Mouse (Mus musculus) left cerebral cortex, postnatal 14 days (tissue): ENCODE measurements around the gene Dysf. TPM values are rescaled to one million over a fixed set of nuclear protein-coding genes. Genes with fewer than 3 reads are reported as not detected.
"Not testable (repeated sequence)": the region's sequence is repeated elsewhere in the genome, so short reads cannot be mapped to it uniquely, and the experiment has no call there.

Experiments used
- DNase-seq, 2 experiments: peaks; one replicate each; pipeline ENCODE4 v3.0.0; 2021 to 2022; ENCODE audit warnings: low spot score in 2 of 2, mixed read lengths in 1 of 2
- intact Hi-C: fragments of 180-260 bp; cut with DNase I; formaldehyde crosslinking; loops from one replicate; pipeline ENCODE4 v1.15.1; 2025
- long read RNA-seq, 2 experiments: library from polyadenylated mRNA; stranded (forward); transcript quantifications; one replicate each; pipeline ENCODE4 v2.0.0; 2021
- total RNA-seq, 2 experiments: library from RNA; stranded (reverse); gene quantifications; 2 replicates each; pipeline ENCODE4 v1.2.3; 2021

Gene Dysf
- 1 to 10 TPM; 4.6 to 6.4 TPM for total RNA-seq
- long read RNA-seq, experiment 1, partial matches to known transcripts = 3 of 4 reads
- long read RNA-seq, experiment 1, other reads (novel, unspliced or antisense) = 1 of 4 reads
- long read RNA-seq, experiment 2, partial matches to known transcripts = 1 of 3 reads
- long read RNA-seq, experiment 2, other reads (novel, unspliced or antisense) = 2 of 3 reads

DNA sequence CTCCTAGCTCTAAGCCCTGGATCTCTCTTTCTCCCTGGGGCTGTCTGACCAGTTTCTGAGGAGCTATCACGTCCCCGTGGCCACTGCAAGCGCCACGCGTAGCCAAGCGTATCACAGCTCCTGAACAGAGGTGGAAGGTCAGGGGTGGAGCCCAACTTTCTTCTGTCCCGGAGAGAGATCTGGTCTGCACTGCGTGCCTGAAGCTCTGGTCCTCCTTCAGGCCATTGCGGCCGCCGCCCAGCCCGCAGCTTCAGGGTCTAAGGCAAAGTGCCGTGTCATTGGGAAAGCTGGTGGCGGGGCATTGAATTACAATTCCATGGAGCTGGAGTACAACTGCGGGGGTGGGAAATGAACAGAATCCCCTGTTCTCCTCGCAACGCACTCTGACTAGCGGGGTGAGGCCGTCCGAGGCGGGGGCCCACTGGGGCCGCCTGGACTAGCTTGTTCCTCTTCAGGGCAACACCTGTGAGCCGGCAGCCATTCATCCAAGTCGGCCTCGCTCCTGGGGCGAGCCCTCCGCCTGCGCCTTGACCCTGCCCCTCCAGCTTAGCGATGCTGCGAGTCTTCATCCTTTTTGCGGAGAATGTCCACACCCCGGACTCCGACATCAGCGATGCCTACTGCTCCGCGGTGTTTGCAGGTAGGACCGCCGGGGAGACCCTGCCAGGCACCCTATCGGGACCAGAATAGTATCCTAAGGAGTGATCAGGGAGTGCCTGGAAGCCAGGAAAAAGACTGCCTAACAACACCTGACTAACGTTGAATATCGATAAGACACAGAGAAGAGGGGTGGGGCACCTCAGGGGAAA is at the start of gene Dysf:
Dysf (plus strand) TSS at position 228 of the 809 bp plus-strand sequence.
- peak in 1 of 2 experiments; percentile 58 for DNase-seq
- intact Hi-C loops = no loop called here

DNA sequence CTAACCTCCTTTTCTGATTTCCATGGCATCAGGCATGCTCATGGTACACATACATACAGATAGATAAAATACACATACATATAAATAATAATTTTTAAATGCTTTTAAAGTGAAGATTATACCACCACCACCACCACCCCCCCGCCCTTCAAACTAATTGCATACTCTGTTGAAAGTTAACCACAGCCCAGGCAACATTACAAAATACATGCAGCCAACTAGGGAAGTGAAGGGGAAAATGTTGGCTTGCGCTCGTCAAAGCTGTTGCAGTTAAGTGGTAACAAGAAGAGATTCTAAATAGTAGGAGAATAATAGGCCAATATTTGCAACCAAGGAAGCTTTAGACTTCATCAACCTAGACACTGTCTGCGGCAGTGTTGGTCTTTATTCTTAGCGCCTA is 20.7 kb upstream of the Dysf start:
- intact Hi-C loops = no loop called here
- no peak for DNase-seq

DNA sequence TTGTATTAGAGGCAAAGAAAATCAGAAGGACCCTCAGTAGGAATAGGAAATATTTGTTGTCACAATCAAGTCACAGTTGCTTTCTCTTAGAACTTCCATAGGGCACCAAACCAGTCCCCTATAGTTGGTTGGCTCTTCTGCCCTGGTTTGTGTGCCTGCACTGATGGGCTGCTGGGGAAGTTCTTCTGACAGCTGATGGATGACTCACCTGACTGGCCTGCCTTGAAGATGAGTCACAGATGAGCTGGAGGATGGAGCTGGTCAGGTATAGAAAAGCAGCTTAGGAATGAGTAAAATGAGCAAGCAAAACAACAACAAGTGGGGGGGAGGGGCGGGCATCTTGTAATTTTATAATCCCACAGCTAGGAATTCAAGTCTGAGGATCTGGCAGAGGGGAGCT is 5.7 kb upstream of the Dysf start:
- no peak for DNase-seq
- intact Hi-C loops = no loop called here

DNA sequence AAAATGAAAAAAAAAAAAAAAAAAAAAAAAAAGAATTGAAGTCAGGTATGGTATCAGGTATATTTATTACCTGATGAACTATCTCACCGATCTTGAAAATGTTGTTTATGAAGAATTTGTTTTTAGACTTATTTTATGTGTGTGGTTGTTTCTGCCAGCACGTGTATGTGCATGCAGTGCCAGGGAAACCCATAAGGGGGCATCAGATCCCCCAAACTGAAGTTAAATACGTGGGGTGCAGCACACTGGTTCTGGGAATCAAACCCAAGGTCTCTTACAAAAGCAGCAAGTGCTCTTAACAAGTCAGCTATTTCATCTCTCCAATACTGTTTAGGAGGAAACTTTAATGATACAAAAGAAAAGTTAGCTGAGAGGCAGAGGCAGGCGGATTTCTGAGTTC is 4.1 kb upstream of the Dysf start:
- intact Hi-C loops = no loop called here
- DNase-seq = no peak

DNA sequence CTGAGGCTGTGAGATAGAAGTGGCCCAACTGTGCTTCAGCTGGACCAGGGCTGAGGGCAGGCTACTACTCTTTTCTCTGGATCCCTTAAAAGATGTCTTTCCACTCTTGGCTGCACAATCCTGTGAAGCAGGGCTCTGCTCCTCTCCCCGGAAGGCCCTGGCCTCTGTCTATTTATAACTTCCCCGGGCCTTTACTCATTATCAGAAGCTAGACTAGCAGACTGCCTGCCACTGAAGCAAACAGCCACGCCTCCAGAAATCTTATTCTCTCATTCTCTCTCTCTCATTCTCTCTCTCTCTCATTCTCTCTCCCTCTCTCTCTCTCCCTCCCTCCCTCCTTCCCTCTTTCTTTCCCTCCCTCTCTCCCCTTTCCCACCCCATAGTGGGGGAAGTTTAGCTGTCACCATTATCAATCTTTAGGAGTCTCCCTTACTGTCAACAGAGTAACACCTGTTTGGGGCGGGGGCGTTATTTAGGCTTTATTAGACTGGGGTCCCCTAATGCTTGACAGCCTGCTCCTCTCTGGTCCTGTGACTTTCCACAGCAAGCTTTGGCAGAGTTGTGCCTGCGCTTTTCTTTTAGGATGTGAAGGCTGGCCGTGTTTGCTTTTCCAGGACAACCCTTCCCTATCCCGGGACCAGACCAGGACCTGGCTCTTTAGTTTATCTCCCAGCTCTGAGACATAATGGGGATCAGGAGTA is 932 bp downstream of the Dysf start:
- intact Hi-C loops = no loop called here
- DNase-seq = no peak

DNA sequence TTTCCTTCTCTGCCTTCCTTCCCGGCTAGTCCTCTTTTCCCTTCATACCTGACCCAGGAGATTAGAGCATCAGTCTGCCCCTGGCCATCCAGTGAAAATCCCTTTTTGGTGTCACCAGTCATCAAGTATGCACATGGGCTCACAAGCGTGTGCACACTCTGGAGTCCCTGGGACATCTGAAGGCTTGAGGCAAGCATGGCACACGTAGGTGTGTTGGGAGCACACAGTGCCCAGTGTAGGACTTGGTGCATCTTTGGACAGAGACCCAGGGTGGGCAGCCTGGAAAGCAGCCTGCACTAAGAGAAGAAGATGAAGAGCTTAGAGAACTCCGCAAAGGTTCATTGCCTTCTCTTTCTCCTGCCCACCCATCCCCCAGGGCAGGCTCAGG is 1.5 kb downstream of the Dysf start:
- intact Hi-C loops = no loop called here
- DNase-seq = no peak

DNA sequence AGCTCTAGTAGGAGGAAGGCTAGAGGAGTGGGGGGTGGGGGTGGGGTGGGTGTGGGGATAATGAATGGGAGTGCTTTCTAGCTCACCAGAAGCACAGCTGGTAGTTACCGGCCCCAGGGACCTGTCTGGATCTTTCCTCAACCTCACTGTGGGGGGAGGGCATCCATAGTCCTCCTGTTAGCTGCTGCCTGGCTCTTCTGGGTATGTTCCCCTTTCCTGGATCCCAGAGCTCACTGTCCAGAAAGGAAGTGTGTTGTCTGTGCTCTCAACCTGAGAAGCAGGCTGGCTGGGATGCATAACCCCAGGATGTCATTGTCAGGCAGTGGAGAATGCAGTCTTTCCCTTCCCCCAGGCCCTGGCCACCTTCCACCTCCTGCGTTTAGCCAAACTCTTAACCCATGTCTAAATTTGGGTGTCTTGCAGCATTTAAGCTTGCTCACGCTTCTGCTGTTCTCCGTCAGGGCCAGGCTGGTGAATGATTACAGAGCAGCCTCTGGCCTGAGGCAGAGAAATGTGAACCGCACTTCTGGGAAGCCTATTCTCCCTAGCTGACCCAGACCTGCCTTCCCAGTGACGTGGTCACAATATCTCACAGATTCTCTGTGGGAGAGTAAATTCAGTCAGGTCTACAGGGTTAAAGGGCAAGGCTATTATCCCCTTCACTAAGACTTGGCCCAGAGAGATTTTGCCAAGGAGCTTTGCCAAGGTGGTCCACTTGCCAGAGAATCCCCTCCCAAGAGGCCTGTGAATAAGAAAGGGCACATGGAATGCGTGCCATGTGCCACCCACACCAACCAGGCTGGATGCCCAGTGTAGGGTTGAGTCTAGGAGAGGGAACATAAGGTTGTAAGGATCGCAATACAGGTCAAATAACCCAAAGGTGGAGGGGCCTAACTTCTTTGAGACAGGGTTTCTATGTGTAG is 2.2 kb downstream of the Dysf start:
- intact Hi-C loops = no loop called here
- no peak for DNase-seq

DNA sequence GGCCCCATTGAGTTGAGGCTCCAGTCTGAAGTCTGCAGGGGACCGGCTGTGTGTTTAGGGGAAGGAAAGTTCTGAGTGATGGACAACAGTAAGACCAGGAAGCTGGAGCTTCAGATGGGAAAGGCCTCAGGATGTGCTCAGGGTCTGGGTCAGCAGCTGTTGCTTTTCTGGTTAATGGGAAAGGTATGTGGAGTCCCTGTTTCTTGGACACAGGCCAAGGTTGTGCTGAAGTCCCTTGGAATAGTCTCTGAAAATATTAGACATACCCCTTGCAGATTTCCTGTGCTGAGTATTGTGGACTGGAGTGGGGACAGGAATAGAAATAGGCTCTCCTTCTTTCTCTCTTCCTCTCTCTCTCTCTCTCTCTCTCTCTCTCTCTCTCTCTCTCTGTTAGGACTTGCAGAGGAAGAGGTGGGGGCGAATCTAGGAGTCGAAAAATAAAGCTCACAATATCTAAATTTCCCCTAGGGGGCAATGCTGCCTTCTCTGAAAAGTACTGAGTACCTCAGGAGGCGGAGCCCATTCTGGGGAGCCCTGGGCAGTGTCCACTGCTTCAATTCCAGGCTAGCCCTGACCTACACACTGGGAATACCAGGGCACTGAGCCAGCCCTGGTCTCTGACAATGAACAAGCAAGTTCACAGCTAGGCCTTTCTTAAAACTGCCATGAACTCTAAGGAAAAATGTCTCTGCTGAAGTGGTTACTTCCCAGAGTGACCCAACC is 6.7 kb downstream of the Dysf start:
- intact Hi-C loops, DNase-seq: not testable (repeated sequence)

DNA sequence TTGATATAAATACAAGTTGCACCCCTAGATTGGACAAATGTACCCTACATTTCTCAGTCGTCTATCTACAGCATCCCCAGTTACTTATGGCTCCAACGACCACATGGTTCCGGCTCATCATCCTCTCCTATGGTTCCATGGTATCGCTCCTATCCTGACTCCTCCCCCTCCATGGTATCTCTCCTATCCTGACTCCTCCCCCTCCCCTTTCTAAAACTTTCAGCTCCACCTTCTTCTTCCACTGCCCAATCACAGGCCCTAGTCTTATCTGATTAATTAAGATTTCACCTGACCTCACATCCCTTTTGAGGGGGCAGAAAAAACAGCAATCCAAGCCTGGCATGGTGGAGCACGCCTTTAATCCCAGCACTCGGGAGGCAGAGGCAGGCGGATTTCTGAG is 8.5 kb downstream of the Dysf start:
- no peak for DNase-seq
- intact Hi-C loops = no loop called here

DNA sequence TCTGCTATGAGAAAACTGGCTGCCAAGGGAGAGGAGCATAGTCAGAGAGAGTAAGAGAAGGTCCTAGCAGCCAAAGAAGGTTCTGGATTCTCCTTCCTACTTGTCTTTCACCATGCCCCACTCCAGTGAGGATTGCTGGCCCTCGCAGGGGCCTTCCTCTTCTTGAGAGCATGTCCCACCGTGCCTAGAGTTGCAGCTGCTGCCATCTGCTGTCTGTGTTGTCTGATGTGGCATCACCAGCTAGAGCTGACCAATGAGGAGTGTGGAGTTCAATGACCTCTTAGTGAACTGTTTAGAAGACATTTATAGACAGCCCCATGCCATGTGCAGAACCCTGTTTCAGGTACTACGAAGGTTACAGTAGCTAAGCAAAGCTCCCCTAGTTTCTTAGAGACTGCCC is 9.0 kb downstream of the Dysf start:
- intact Hi-C loops = no loop called here
- no peak for DNase-seq

DNA sequence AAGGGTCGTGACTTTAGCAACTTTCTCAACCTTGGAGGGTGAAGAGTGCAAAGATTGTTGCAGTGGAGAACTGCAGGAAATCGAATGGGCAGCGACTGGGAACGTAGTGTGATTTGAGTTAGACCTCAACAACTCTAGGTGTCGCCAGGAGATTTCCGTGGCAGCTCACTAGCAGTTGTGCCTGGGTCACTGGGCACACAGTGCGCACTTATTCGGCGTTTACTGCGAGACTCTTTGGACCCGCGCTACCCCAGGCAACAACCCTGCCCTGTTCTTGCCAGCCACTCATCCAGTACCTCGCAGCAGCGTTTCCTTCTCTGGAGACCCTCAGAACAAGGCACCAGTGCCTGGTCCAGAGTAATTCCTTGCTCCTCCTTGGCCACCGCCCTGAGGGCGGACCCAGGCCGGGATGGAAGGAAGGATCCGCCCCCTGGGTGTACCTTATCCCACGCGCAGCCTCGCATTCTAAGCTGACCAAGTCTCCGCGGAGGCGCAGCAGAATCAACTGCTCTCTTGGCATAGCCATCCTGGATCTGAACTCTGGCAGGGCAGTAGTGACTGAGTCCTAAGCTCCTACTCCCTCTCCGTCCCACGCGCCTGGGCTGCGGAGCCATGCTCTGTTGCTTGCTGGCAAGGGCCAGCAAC is 10.6 kb downstream of the Dysf start:
- intact Hi-C loops = loop anchor here (2.0 kb wide), 1 partner anchor 42 kb away; no protein-coding TSS in a partner anchor
- DNase-seq = no peak

DNA sequence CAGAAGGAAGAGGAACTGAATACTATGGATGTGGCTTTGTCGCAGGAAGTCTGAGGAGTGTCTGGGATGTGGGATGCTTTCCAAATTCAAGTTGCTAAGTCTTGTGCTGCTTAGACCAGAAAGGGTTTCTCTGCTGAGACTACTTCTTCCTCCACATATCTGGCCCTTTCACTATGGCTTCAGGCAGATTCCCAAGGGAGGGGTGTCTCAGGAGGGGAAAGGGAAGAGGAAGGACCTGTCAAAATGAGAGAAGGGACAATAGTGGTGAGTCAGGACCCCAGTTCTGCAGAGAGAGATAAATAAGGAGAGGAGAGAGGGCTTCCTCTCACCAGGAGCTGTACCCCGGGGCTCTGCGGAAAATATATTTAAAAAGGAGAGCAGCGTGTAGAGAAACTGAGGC is 11.6 kb downstream of the Dysf start:
- intact Hi-C loops = no loop called here
- no peak for DNase-seq

DNA sequence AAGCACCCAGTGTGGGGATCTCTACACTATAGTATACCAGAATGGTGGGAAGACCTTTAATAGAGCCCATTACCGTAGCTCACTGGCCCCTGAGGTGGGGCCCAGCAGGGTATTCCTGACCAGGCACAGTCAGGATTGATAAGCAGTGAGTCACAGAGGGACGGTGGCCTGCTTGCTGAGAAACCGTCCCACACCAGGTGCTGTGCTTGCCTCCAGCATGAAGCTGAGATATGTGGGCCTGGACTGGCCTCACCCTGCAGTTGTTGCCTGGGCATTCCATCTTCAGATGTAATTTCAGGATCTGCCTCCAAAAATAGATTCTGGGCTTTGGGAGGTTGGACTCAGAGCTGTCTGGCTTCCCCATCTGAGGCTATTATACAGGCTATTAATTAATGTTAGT is 13.6 kb downstream of the Dysf start:
- no peak for DNase-seq
- intact Hi-C loops = no loop called here

DNA sequence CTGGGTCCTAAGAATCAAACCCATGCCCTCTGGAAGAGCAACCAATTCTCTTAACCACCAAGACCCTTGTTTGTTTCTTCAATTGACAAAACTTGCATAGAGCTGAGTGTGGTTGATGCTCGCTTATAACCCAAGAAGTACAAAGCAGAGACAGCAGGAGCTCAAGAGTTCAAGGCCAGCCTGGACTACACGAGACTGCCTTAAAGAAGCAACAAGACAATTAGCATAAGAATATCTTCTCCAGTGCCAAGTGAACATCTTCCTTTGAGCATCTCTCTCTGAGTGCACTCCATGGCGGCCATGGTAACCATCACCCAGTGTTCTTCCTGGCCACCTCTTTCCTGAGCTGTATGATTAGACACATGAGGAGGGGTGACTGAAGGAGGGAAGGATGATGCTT is 17.2 kb downstream of the Dysf start:
- intact Hi-C loops = no loop called here
- no peak for DNase-seq

DNA sequence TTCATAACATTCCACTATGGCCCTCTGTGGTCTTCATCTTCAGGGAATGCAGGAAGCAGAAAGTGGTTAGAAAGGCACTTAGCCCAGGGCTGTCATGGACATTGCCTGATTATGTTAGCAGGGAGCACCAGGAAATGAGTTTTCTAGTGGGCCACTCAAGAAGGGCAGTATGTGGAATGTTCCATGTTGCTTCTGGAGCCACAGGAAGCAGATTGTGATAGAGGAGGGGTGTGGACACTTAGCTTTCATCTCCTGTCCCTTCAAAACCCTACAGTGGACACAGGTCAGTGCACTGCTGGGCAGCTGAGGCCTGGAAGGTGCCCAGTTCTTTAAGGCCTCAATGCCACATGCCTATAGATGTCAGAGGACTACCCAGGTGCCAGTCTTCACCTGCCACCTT is 20.4 kb downstream of the Dysf start:
- DNase-seq = no peak
- intact Hi-C loops = no loop called here

DNA sequence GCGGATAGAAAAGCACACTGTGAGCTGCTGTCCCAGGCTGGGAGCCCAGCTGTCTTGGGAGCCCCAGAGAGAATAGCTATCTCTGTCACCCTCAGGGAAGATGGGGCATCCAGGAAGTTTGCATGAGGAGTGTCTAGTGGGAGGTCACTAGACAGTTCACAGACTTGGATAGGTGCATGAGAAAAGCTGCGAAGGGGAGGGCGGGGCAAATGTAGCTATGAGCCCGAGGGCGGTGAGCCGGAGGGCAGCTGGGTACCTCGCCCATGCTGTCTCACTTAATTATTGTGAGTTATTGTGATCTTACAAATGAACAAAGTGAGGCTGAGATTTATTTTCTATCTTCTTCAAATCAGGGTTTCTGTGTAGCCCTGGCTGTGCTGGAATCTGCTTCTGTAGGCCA is 21.4 kb downstream of the Dysf start:
- no peak for DNase-seq
- intact Hi-C loops = no loop called here

DNA sequence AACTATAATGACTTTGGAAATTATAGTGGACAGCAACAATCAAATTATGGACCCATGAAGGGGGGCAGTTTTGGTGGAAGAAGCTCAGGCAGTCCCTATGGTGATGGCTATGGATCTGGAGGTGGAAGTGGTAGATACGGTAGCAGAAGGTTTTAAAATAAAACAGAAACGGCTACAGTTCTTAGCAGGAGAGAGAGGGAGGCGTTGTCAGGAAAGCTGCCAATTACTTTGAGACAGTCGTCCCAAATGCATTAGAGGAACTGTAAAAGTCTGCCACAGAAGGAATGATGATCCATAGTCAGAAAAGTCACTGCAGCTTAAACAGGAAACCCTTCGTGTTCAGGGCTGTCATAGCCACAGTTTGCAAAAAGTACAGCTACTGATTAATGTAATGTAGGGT is 24.1 kb downstream of the Dysf start:
- DNase-seq, intact Hi-C loops: not testable (repeated sequence)

DNA sequence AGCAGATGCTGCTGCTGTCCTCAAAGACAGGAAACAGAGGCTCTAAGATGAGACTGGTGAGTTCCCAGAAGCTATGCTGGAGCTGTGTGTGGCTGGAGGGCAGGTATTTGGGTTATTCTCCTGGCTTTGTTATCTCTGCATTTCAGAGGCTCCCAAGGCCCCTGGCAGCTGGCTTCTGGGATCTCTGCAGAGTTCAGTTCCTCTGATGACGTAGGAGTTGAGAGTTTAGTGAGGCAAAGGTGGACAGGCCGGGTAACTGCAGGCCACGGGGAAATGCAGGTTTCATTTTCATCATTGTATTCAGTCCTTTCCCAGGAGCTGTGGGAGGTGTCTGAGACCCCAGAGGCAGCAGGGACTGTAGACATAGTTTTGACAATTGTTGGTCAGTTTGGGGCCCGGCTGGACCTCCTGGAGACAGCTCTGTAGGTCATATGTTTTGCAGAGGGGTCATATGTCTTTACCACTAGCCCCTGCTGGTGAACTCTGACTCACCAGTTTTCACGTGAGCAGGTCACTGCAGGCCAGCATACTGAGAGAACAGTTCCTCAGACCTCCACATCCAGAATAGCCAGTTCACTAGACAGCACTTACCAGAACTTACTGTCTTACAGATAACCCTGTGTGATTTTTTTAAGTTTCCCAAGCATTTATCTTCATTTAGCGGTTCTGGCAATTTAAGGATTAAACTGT is 35.0 kb downstream of the Dysf start:
- intact Hi-C loops = no loop called here
- DNase-seq = no peak
